Mouse (Mus musculus): ENCODE results near the gene 1700092M07Rik.

- TF ChIP-seq EP300 (IDR thresholded peaks at IDR 0.05; ENCODE audit: insufficient read depth, low read depth, low read length), result no peak
- no peak for TF ChIP-seq CTCF (IDR thresholded peaks at IDR 0.05; ENCODE audit: low read depth, low read length)
Measured at GRCm38 (mm10) chr19:8739646-8740045, 872 bp upstream of the 1700092M07Rik start.
